ENCODE assay signal across 7 mouse cellular contexts in genomic region chr1:120248156-120248555, GRCm38 (mm10). TPM values are rescaled to one million over a fixed set of nuclear protein-coding genes. Genes with fewer than 3 reads are reported as not detected.
DNase-seq lines count a peak whose midpoint lies in the region; ATAC-seq and TF ChIP-seq lines count a peak whose summit lies in the region.

No protein-coding gene starts in this region.

- no peaks in the 10 kb centered on the region for H3K27me3 ChIP-seq in lung, embryonic 14.5 days (ENCODE audit: insufficient read depth, low read length)

- H3K4me2 ChIP-seq in lung, embryonic 14.5 days, result no peak overlapping the region

- no peak for ATAC-seq in lung, embryonic 14.5 days (ENCODE audit: insufficient read depth)

- DNase-seq in adrenal gland, adult 2 months, result peak; percentile 93
- peak; percentile 80 for DNase-seq in heart, postnatal 4 days
- DNase-seq in lung, embryonic 14.5 days, result peak; percentile 22
- DNase-seq in testis, postnatal 14 days (ENCODE audit: low spot score), result peak; percentile 66
- DNase-seq in natural killer cell, adult 2 months (ENCODE audit: low spot score in 2 of 2), result no peak
- no peak for DNase-seq in thymus, postnatal 36 days

- H3K9me3 ChIP-seq in lung, embryonic 14.5 days (ENCODE audit: low read depth, low read length), result no peaks in the 10 kb centered on the region

- no peak overlapping the region for H3K4me3 ChIP-seq in embryonic fibroblast, embryonic 13.5 days (ENCODE audit: insufficient read depth, low read length)
- no peak overlapping the region for H3K4me3 ChIP-seq in lung, embryonic 14.5 days (ENCODE audit: low read depth, low read length)

- no peaks in the 10 kb centered on the region for H3K4me1 ChIP-seq in embryonic fibroblast, embryonic 13.5 days (ENCODE audit: control insufficient read depth, insufficient read depth, low read length)
- H3K4me1 ChIP-seq in lung, embryonic 14.5 days (ENCODE audit: insufficient read depth), result no peaks in the 10 kb centered on the region

- TF ChIP-seq POLR2A in embryonic fibroblast, embryonic 13.5 days (IDR thresholded peaks at IDR 0.05; ENCODE audit: low read depth, low read length), result no peak

- H3K27ac ChIP-seq in embryonic fibroblast, embryonic 13.5 days (ENCODE audit: insufficient read depth, low read length), result peak overlapping the region; percentile 63
- H3K27ac ChIP-seq in lung, embryonic 14.5 days (ENCODE audit: low read depth), result no peak overlapping the region

- 59% methylated on average over 5 of the region's 5 CpGs for WGBS in lung, embryonic 14.5 days

- no peak overlapping the region for H3K9ac ChIP-seq in lung, embryonic 14.5 days

- no peaks in the 10 kb centered on the region for H3K36me3 ChIP-seq in lung, embryonic 14.5 days (ENCODE audit: insufficient read depth)

- no peak for TF ChIP-seq CTCF in embryonic fibroblast, embryonic 13.5 days (IDR thresholded peaks at IDR 0.05; ENCODE audit: borderline replicate concordance, insufficient read depth, low read length)
- no peak for TF ChIP-seq CTCF in lung, embryonic 14.5 days (IDR thresholded peaks at IDR 0.05; ENCODE audit: low read depth)

RNA-seq across cellular contexts. Expression of gene Steap3, which starts 24.3 kb away (rescaled TPM):
- 10 to 100 TPM; 34.5 to 38.1 TPM for total RNA-seq in adrenal gland, adult 2 months (2021)
- 62.3 and 76.9 TPM in 2 replicates for polyA plus RNA-seq in adrenal gland, adult 2 months (2012; rRNA removed)
- polyA plus RNA-seq in embryonic fibroblast, embryonic 13.5 days (2011; ENCODE audit: insufficient read length, low read depth, missing spikeins), result 8.9 and 23.2 TPM in 2 replicates
- 10 to 100 TPM; 24.3 to 24.8 TPM for total RNA-seq in heart, postnatal 4 days (2021)
- 2.3 and 2.9 TPM in 2 replicates for polyA plus RNA-seq in lung, embryonic 14.5 days (2014; fragmentation: Nextera tagmentation; extraction: Ambion mirVana)

Comparison
In these comparisons a context has a peak if more than half of its experiments do, and no peak if none do; other contexts are left out.
1. DNase-seq: peak in adrenal gland, adult 2 months (single experiment), heart, postnatal 4 days (single experiment), lung, embryonic 14.5 days (single experiment) and testis, postnatal 14 days (single experiment); none in natural killer cell, adult 2 months (0 of 2) and thymus, postnatal 36 days (0 of 2).